Mouse (Mus musculus): Measurements from ENCODE around the gene Spopl. TPM values are rescaled to one million over a fixed set of nuclear protein-coding genes. Genes with fewer than 3 reads are reported as not detected.
"Not testable (repeated sequence)": the region's sequence is repeated elsewhere in the genome, so short reads cannot be mapped to it uniquely, and the experiment has no call there.

Spopl gene
- 10.1 and 15.9 TPM in 2 replicates for polyA plus RNA-seq (2014; fragmentation: Nextera tagmentation; extraction: Ambion mirVana)

GRCm38 (mm10) chr2:23571302-23572156 is at the start of gene Spopl:
Gene Spopl, minus strand, starts transcription at chr2:23572106.
- peak; percentile 97 for ATAC-seq (ENCODE audit: low FRiP score, low TSS enrichment)
- WGBS: 2% methylated on average over 43 of the region's 58 CpGs
- Histone ChIP-seq H3K4me1 (ENCODE audit: control insufficient read depth, insufficient read depth, low read length) (peaks cover 5% of the 10 kb centered on the region), H3K36me3 (ENCODE audit: control insufficient read depth, insufficient read depth, low read length) (no peaks in the 10 kb centered on the region), H3K4me2 (replicated peaks; ENCODE audit: low read depth, low read length) (peak within 1 kb of the TSS; percentile 83), H3K9me3 (ENCODE audit: control insufficient read depth, low read length) (no peaks in the 10 kb centered on the region), H3K9ac (ENCODE audit: low read depth, low read length) (peak within 1 kb of the TSS; percentile 88), H3K27me3 (ENCODE audit: control insufficient read depth, insufficient read depth, low read length) (no peaks in the 10 kb centered on the region), H3K27ac (ENCODE audit: low read depth, low read length) (peak within 1 kb of the TSS; percentile 80), H3K4me3 (ENCODE audit: low read length) (peak within 1 kb of the TSS; percentile 93)

GRCm38 (mm10) chr2:23620128-23620527 is 48.2 kb upstream of the Spopl start:
- no peaks in the 10 kb centered on the region for H3K36me3 ChIP-seq (ENCODE audit: control insufficient read depth, insufficient read depth, low read length)
- ATAC-seq (ENCODE audit: low FRiP score, low TSS enrichment): no peak
- H3K9ac ChIP-seq (ENCODE audit: low read depth, low read length): no peak overlapping the region
- no peaks in the 10 kb centered on the region for H3K9me3 ChIP-seq (ENCODE audit: control insufficient read depth, low read length)
- H3K27me3 ChIP-seq (ENCODE audit: control insufficient read depth, insufficient read depth, low read length): no peaks in the 10 kb centered on the region
- no peaks in the 10 kb centered on the region for H3K4me1 ChIP-seq (ENCODE audit: control insufficient read depth, insufficient read depth, low read length)
- no peak overlapping the region for H3K4me2 ChIP-seq (replicated peaks; ENCODE audit: low read depth, low read length)
- H3K27ac ChIP-seq (ENCODE audit: low read depth, low read length): no peak overlapping the region
- no peak overlapping the region for H3K4me3 ChIP-seq (ENCODE audit: low read length)

- no peak overlapping the region for H3K4me3 ChIP-seq (ENCODE audit: low read length)
- H3K9me3 ChIP-seq (ENCODE audit: control insufficient read depth, low read length): no peaks in the 10 kb centered on the region
- no peak overlapping the region for H3K9ac ChIP-seq (ENCODE audit: low read depth, low read length)
- H3K4me2 ChIP-seq (replicated peaks; ENCODE audit: low read depth, low read length): no peak overlapping the region
- no peaks in the 10 kb centered on the region for H3K36me3 ChIP-seq (ENCODE audit: control insufficient read depth, insufficient read depth, low read length)
- no peaks in the 10 kb centered on the region for H3K27me3 ChIP-seq (ENCODE audit: control insufficient read depth, insufficient read depth, low read length)
- ATAC-seq (ENCODE audit: low FRiP score, low TSS enrichment): no peak
- no peak overlapping the region for H3K27ac ChIP-seq (ENCODE audit: low read depth, low read length)
- no peaks in the 10 kb centered on the region for H3K4me1 ChIP-seq (ENCODE audit: control insufficient read depth, insufficient read depth, low read length)
Measured at GRCm38 (mm10) chr2:23617989-23618388, 46.1 kb upstream of the Spopl start.

- Histone ChIP-seq H3K9me3 (ENCODE audit: control insufficient read depth, low read length) (no peaks in the 10 kb centered on the region), H3K27me3 (ENCODE audit: control insufficient read depth, insufficient read depth, low read length) (no peaks in the 10 kb centered on the region), H3K4me2 (replicated peaks; ENCODE audit: low read depth, low read length) (no peak overlapping the region), H3K9ac (ENCODE audit: low read depth, low read length) (no peak overlapping the region), H3K4me3 (ENCODE audit: low read length) (no peak overlapping the region), H3K27ac (ENCODE audit: low read depth, low read length) (no peak overlapping the region), H3K4me1 (ENCODE audit: control insufficient read depth, insufficient read depth, low read length) (no peaks in the 10 kb centered on the region), H3K36me3 (ENCODE audit: control insufficient read depth, insufficient read depth, low read length) (no peaks in the 10 kb centered on the region)
- ATAC-seq (ENCODE audit: low FRiP score, low TSS enrichment): no peak
Measured at GRCm38 (mm10) chr2:23605391-23605790, 33.5 kb upstream of the Spopl start.

GRCm38 (mm10) chr2:23588769-23589168 is 16.9 kb upstream of the Spopl start:
- Histone ChIP-seq H3K27ac (ENCODE audit: low read depth, low read length) (no peak overlapping the region), H3K4me1 (ENCODE audit: control insufficient read depth, insufficient read depth, low read length) (no peaks in the 10 kb centered on the region), H3K4me2 (replicated peaks; ENCODE audit: low read depth, low read length) (no peak overlapping the region), H3K9ac (ENCODE audit: low read depth, low read length) (no peak overlapping the region), H3K27me3 (ENCODE audit: control insufficient read depth, insufficient read depth, low read length) (no peaks in the 10 kb centered on the region), H3K9me3 (ENCODE audit: control insufficient read depth, low read length) (no peaks in the 10 kb centered on the region), H3K36me3 (ENCODE audit: control insufficient read depth, insufficient read depth, low read length) (no peaks in the 10 kb centered on the region), H3K4me3 (ENCODE audit: low read length) (no peak overlapping the region)
- 41% methylated on average over 2 of the region's 2 CpGs for WGBS
- no peak for ATAC-seq (ENCODE audit: low FRiP score, low TSS enrichment)

GRCm38 (mm10) chr2:23572157-23572532 is 239 bp upstream of the Spopl start:
- H3K27ac ChIP-seq (ENCODE audit: low read depth, low read length); H3K9me3 ChIP-seq (ENCODE audit: control insufficient read depth, low read length); H3K27me3 ChIP-seq (ENCODE audit: control insufficient read depth, insufficient read depth, low read length); ATAC-seq (ENCODE audit: low FRiP score, low TSS enrichment); H3K4me1 ChIP-seq (ENCODE audit: control insufficient read depth, insufficient read depth, low read length); H3K36me3 ChIP-seq (ENCODE audit: control insufficient read depth, insufficient read depth, low read length): not testable (repeated sequence)
- Histone ChIP-seq H3K9ac (ENCODE audit: low read depth, low read length) (peak overlapping the region; percentile 88; the same call in 1 of the 2 replicates), H3K4me2 (replicated peaks; ENCODE audit: low read depth, low read length) (peak overlapping the region; percentile 83), H3K4me3 (ENCODE audit: low read length) (peak overlapping the region; percentile 93)
- WGBS: 21% methylated on average over 4 of the region's 4 CpGs

GRCm38 (mm10) chr2:23570563-23570962 is 1.3 kb downstream of the Spopl start:
- H3K27ac ChIP-seq (ENCODE audit: low read depth, low read length): no peak overlapping the region
- H3K9me3 ChIP-seq (ENCODE audit: control insufficient read depth, low read length): no peaks in the 10 kb centered on the region
- no peaks in the 10 kb centered on the region for H3K27me3 ChIP-seq (ENCODE audit: control insufficient read depth, insufficient read depth, low read length)
- peaks cover 5% of the 10 kb centered on the region for H3K4me1 ChIP-seq (ENCODE audit: control insufficient read depth, insufficient read depth, low read length)
- WGBS: 78% methylated on average over 4 of the region's 4 CpGs
- no peak for ATAC-seq (ENCODE audit: low FRiP score, low TSS enrichment)
- peak overlapping the region; percentile 83 for H3K4me2 ChIP-seq (replicated peaks; ENCODE audit: low read depth, low read length)
- H3K9ac ChIP-seq (ENCODE audit: low read depth, low read length): no peak overlapping the region
- peak overlapping the region; percentile 93 for H3K4me3 ChIP-seq (ENCODE audit: low read length)
- no peaks in the 10 kb centered on the region for H3K36me3 ChIP-seq (ENCODE audit: control insufficient read depth, insufficient read depth, low read length)

- no peaks in the 10 kb centered on the region for H3K9me3 ChIP-seq (ENCODE audit: control insufficient read depth, low read length)
- WGBS: 94% methylated on average over 1 of the region's 1 CpGs
- H3K4me3 ChIP-seq (ENCODE audit: low read length): no peak overlapping the region
- H3K9ac ChIP-seq (ENCODE audit: low read depth, low read length): no peak overlapping the region
- no peak for ATAC-seq (ENCODE audit: low FRiP score, low TSS enrichment)
- H3K4me1 ChIP-seq (ENCODE audit: control insufficient read depth, insufficient read depth, low read length): peaks cover 5% of the 10 kb centered on the region
- no peaks in the 10 kb centered on the region for H3K27me3 ChIP-seq (ENCODE audit: control insufficient read depth, insufficient read depth, low read length)
- H3K4me2 ChIP-seq (replicated peaks; ENCODE audit: low read depth, low read length): no peak overlapping the region
- no peak overlapping the region for H3K27ac ChIP-seq (ENCODE audit: low read depth, low read length)
- no peaks in the 10 kb centered on the region for H3K36me3 ChIP-seq (ENCODE audit: control insufficient read depth, insufficient read depth, low read length)
Measured at GRCm38 (mm10) chr2:23568775-23569174, 3.1 kb downstream of the Spopl start.

GRCm38 (mm10) chr2:23565081-23565801 is 6.7 kb downstream of the Spopl start:
- H3K9ac ChIP-seq (ENCODE audit: low read depth, low read length): no peak overlapping the region
- ATAC-seq (ENCODE audit: low FRiP score, low TSS enrichment): no peak

More at GRCm38 (mm10) chr2:23565081-23565801, 6.7 kb downstream of the Spopl start:
- Histone ChIP-seq H3K36me3 (ENCODE audit: control insufficient read depth, insufficient read depth, low read length) (no peaks in the 10 kb centered on the region), H3K9me3 (ENCODE audit: control insufficient read depth, low read length) (no peaks in the 10 kb centered on the region), H3K27ac (ENCODE audit: low read depth, low read length) (no peak overlapping the region), H3K4me1 (ENCODE audit: control insufficient read depth, insufficient read depth, low read length) (no peaks in the 10 kb centered on the region), H3K4me3 (ENCODE audit: low read length) (no peak overlapping the region), H3K4me2 (replicated peaks; ENCODE audit: low read depth, low read length) (no peak overlapping the region), H3K27me3 (ENCODE audit: control insufficient read depth, insufficient read depth, low read length) (no peaks in the 10 kb centered on the region)
- 91% methylated on average over 2 of the region's 2 CpGs for WGBS
